Mouse (Mus musculus): ENCODE data around the gene Oxnad1. TPM values are rescaled to one million over a fixed set of nuclear protein-coding genes. Genes with fewer than 3 reads are reported as not detected.
A peak's percentile ranks its signal among the peaks of the same experiment; 100 is the strongest.
"Not testable (repeated sequence)": the region's sequence is repeated elsewhere in the genome, so short reads cannot be mapped to it uniquely, and the experiment has no call there.

The Oxnad1 gene
- total RNA-seq, 2 experiments from 2014 or later, result 0.58 to 6.8 TPM

DNA sequence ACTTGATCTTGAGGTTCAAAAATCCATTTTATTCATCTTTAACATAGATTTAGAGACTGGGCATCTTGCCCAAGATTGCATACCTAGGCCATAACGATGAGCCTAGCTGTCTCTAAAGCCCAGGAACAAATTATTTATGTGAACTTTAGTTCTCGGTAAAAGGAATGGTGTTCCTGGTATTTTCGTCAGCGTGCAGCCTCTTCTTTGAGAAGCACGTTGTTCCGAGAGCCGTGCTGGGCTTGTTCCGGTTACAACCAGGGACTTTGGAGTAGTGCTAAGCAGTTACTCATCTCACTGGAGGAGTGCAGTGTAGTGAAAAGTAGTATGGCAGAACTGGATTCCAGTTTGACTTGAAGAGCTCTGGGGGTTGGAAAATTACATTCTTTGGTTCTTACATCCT lies 1.1 kb downstream of the Oxnad1 start:
- peak; percentile 18; the same call in 1 of the 2 replicates for ATAC-seq (replicated peaks; ENCODE audit: low FRiP score, poor library complexity, severe bottlenecking)

DNA sequence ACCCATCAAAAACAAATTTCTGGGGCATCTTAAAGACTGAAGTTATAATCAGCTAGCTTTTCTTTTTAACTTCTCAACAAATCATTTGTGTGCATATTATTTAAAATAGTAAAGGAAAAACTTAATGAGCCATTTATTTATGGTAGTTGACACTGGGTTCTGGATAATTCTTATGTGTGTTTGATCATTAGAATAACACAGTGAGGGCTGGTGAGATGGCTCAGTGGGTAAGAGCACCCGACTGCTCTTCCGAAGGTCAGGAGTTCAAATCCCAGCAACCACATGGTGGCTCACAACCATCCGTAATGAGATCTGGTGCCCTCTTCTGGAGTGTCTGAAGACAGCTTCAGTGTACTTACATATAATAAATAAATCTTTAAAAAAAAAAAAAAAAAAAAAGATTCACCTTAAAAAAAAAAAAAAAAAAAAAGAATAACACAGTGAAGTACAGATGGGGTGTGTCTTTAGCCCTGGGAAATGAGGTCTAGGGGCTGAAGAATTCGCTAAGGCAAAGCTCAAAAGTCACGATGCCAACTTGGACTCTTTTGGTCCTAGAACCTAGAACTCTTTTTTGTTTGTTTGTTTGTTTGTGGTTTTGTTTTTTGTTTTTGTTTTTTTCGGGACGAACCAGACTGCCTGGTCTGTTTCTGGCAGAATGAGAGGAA lies 2.5 kb downstream of the Oxnad1 start:
- not testable (repeated sequence) for ATAC-seq (replicated peaks; ENCODE audit: low FRiP score, poor library complexity, severe bottlenecking)

DNA sequence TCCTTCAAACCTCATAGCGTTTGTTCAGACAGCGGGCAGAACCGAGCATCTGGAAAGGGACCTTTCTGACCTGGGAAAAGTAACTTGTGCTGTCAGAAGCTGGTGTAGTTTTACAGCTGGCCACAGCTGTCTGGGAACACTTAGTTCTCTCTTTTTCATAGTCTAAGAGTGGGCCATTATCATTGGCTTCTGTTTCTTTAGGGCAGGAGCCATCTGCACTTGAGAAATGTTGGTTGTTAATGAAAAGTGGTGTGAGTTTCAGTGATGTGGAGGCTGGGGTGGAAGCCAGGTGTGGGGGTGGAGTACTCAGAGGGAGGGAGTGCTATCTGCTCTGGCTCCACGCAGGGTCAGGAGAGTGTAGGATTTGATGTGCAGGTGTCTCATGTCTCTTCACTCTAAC lies 6.0 kb downstream of the Oxnad1 start:
- ATAC-seq (replicated peaks; ENCODE audit: low FRiP score, poor library complexity, severe bottlenecking), result no peak

DNA sequence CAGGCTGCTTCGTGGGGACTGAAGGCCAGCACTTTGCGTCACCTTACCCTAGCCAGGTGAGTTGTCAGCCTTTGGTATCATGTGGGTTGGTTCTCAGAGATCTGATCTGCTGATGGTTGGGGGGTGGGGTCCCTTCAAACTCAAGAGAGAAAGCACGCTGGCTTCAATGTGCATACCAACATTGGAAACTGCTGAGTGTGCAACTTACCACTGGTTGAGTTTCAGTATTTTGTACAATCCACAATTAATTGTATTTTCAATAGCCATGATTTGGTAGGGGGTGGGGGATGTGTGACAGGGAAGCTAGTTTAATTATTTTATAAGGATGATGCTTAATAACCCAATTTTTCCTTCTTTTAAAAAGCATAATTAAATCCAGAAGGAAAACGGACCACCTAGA lies 6.5 kb downstream of the Oxnad1 start:
- ATAC-seq (replicated peaks; ENCODE audit: low FRiP score, poor library complexity, severe bottlenecking), result no peak

DNA sequence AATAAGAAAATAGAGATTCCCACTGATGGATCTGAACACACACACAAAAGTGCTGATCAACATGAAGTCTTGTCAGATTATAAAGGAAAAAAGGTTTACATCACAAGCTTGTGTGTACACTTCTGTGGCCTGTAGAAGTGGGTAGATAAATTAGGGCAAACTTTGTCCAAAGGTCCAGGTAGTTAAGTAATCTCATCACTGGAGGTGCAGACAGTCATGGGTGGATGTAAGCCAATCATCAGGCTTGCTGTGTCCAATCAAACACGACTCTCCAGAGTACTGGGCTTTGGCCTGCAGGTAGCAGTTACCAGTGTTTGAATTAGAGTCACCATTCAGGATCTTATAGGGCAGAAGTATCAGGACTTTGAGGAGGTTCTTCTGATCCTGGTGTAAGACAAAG lies 7.8 kb downstream of the Oxnad1 start:
- no peak for ATAC-seq (replicated peaks; ENCODE audit: low FRiP score, poor library complexity, severe bottlenecking)

DNA sequence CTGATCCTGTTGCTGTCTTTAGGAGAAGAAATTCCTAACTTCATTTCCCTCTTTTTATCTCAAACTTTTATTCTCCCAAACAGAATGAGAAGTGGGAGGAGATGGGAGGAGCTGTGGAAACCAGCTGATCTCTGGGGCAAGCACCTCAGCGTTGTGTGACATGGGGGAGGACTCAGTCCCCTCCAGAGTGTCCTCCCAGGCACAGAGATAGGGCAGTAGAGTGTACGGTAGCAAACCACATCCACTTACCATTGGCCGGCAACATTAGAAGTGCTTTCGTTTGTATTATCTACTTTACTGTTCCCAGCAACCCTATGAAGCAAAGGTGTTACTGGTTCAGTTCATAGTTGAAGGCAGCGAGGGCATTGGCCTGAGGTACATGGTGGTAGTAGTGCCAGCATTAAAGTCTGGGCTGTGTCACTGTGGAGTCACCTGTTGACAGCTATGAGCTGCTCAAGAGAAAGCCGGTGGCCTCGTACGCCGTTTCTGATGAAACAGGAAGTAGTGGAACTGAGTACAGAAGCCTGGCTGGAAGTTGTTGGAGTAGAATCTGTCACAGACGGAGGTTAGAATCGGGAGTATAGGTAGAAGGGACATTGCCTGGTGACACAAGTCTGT lies 8.4 kb downstream of the Oxnad1 start:
- ATAC-seq (replicated peaks; ENCODE audit: low FRiP score, poor library complexity, severe bottlenecking), result no peak

DNA sequence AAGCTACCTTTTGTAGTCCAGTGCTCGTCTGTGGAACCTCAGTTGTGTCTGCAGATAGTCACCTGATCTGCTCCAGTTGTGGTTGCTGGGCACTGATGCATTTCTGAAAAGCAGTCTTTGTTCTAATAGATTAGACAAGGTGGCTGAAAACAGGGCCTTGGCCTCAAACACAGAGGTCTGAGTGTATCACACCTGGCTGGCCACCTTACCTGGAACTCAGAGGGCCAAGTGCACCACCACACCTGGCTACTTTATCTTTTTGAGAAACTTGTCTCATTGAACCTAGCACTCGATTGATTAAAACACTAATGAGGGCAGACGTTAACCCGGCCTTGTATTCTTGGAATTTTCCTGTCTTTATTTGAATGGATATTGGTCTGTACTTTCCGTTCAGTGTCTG lies 10.5 kb downstream of the Oxnad1 start:
- ATAC-seq (replicated peaks; ENCODE audit: low FRiP score, poor library complexity, severe bottlenecking), result no peak

DNA sequence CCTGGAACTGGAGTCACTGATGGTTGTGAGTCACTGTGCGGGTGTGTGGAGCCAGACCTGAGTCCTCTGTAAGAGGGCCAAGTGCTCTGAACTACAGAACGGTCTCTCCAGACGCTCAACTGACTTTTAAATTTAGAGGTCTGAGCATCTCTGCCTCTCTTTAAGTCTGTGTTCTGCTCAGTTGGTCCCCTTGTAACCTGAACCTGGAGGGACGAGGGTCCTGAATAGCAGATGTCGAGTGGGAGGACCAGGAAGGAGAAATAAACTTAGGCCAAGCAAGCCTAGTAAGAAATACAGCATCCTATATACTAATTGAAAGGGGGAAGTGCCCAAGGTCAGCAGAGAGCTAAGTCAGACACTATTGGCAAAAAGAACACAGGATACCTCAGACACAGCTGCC lies 11.6 kb downstream of the Oxnad1 start:
- no peak for ATAC-seq (replicated peaks; ENCODE audit: low FRiP score, poor library complexity, severe bottlenecking)

DNA sequence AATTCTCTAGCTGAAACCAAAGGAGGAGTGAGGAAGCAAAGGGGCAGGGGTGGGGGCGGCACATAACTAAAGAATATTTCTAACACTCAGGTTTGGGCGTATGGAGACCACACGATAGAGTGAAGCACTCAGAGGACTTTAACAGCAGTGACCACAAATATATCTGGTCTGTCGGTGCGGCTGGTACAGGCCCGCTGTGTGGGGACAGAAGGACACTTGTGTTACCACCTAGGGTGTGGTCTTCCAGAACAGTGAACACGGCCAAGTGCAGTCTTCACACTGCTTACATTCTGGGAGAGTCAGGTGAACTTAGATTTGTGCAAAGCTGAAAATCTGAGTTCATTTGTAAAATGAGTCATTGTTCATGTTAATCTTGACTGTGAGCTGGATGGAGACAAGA lies 12.5 kb downstream of the Oxnad1 start:
- no peak for ATAC-seq (replicated peaks; ENCODE audit: low FRiP score, poor library complexity, severe bottlenecking)

DNA sequence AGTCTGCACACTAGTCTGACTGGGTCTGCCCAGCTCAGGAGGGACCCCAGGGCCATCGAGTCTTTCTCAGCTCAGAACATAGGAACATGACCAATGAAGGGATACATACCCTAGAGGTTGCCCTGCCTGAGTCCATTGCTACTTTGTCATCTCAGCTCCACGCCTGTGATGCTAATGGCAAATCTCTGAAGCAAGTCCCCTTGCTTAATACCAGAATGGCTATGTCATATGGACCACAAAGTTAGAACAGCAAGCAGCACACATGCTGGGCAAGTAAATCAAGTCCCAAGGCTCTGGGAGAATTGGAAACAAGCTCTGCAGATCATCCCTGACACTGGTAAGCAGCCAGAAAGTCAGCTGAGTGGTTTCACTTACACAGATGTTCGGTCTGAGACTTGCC lies 13.8 kb downstream of the Oxnad1 start:
- no peak for ATAC-seq (replicated peaks; ENCODE audit: low FRiP score, poor library complexity, severe bottlenecking)

DNA sequence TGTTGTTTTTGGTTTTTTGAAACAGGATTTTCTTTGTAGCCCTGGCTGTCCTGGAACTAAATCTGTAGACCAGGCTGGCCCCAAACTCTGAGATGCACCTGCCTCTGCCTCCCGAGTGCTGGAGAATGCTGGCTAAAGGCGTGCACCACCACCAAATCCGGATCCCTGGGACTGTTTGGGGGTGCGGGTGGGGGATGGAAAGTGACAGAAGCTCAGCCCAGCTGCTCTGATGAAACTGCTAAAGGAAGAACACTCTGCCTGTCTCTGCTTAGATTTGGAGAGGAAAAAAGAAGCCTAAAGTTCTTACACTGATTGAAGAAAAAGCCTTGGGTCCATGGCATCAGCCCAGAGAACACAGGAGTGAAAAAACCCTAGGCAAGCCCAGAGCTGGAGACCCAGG lies 18.4 kb downstream of the Oxnad1 start:
- ATAC-seq (replicated peaks; ENCODE audit: low FRiP score, poor library complexity, severe bottlenecking), result no peak

DNA sequence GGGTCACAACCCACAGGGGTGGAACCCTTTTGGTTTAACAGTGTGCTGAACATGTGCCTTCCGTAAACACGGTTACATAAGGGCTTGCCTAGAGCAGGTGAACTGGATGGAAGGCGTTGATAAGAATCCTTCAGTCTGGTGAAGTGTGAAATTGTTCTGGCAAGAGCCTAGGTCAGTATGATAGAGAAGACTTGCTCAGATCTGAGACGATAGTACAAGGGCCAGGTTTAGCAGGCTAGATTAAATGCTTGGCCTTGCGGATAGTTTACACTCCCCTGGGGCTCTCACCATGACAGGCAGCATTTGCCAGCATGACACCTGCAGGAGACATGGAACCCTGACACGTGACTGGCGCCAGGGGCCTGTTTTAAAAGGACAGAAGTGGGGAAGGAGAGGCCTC lies 20.5 kb downstream of the Oxnad1 start:
- no peak for ATAC-seq (replicated peaks; ENCODE audit: low FRiP score, poor library complexity, severe bottlenecking)

DNA sequence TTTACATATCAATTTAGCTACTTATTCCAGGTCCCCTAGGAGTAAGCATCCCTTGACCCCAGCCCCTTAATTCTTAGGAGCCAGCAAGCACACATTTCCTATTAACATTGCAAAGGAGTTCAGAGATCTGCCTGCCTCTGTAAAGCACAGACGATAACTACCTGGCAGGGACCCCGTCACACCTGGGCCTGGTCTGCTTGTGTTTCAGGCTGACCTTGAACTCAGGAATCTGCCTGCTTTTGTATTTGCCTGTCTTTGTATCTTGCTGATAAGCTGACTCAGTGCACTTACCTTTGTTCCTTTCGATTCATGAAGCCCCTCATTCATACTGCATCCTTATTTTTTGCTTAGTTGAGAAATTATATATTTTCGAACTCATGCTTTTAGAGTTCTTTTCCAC lies 21.7 kb downstream of the Oxnad1 start:
- ATAC-seq (replicated peaks; ENCODE audit: low FRiP score, poor library complexity, severe bottlenecking), result no peak

DNA sequence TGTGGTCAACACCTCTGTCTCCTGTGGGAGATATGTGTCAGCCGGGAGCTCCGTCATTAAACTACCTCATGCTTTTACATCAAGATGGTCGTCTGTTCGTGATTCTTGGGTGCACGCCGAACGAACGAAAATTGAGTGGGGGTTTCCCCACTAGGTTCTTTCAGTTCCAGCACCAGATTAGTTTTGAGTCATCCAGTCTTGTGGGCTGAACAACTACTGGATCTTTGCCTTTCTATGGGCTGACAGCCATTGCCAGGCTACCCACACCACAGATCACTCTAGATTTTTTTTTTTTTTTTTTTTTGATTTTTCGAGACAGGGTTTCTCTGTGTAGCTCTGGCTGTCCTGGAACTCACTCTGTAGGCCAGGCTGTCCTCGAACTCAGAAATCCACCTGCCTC lies 26.9 kb downstream of the Oxnad1 start:
- ATAC-seq (replicated peaks; ENCODE audit: low FRiP score, poor library complexity, severe bottlenecking), result not testable (repeated sequence)

DNA sequence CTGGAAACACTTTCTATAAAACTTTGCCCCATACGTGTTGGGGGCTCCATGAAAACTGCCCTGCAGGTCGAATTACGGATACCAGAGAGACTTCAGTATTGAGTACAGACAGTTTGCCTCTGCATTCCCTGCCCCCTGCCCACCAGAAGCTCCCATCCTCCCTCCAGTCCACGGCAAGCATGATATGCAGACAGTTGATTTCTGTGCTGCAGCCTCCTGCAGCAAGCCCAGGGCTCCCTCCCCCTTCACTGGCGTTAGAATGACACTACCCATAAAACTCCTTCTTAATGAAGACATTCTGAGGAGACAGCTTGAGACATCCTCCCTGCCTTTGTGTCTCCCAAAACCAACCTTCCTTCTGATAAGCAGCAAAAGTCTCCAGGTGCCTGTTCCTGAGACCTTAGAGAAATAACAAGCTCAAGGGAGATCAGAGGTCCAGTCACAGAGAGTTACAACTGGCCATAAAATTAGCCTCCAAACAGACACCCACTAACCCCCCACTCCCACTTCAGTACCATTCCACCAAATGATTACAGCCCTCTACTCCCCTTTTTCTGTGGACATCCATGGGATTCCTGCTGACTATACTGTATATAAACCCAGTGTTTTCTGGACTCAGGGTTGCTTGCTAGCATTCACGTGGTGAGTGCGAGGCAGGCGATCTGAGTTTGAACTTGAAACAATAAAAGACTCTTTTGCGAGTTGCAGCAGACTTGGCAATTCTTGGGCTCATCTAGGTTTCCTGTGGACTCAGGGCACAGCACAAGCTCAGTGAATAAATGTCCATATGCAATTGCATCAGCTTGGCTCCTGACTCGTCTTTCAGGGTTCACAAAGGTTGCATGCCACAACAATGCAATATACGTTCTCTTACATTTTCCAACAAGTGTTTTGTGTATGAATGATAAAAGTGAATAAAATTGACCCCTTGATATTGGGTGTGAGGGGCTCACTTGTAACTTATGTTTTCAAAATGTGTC lies 36.1 kb downstream of the Oxnad1 start:
- peak; percentile 23; the same call in 1 of the 2 replicates for ATAC-seq (replicated peaks; ENCODE audit: low FRiP score, poor library complexity, severe bottlenecking)

DNA sequence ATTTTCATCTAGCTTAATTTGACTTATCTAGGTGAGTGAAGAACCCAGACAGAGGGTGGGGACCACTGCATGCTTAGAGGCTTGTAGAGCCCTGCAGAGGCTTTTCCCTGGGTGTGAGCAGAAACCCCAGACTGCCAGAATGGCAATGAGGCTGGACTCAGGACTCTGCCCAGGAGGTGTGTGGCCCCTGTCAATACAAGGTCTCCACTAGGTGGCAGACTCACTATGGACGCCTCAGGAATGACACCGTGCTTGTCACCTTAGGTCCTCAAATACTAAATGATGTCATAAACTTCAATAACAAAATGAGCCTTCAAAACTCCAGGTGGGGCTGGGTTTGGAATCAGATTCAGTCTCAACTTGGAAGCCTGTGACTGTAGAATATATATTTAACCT lies 36.7 kb downstream of the Oxnad1 start:
- ATAC-seq (replicated peaks; ENCODE audit: low FRiP score, poor library complexity, severe bottlenecking), result peak; percentile 100

DNA sequence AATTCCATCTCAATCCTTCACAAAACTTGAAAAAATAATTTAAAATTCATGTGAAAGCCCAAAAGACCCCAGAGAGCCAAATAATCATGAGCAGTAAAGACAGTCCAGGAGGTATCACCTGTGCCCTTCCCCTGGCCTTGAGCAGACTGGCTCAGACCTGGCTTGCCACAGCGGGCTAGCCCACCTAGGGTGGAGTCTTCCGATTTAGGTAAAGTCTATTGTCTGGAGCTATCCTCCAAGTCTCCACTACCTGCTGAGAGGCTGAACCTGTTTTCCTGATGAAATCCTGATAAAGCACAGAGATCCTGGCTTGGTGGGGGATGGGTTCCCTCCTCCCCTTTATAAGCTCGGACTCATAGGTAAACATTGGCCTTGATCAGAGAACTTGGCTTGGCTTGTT lies 39.1 kb downstream of the Oxnad1 start:
- no peak for ATAC-seq (replicated peaks; ENCODE audit: low FRiP score, poor library complexity, severe bottlenecking)

DNA sequence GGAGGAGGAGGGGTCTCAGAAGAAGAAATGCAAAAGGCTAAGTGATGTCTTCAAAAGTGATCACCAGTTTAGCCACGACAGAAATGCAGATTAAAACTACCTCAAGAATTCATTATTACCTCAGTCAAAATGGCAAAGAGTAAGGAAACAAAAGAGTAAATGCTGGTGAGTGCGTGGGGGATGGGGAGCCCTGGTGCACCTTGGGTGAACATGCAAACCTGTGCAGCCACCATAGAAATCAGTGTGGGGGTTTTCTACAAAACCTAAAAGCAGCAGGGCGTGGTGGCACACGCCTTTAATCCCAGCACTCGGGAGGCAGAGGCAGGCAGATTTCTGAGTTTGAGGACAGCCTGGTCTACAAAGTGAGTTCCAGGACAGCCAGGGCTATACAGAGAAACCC lies 40.1 kb downstream of the Oxnad1 start:
- not testable (repeated sequence) for ATAC-seq (replicated peaks; ENCODE audit: low FRiP score, poor library complexity, severe bottlenecking)

DNA sequence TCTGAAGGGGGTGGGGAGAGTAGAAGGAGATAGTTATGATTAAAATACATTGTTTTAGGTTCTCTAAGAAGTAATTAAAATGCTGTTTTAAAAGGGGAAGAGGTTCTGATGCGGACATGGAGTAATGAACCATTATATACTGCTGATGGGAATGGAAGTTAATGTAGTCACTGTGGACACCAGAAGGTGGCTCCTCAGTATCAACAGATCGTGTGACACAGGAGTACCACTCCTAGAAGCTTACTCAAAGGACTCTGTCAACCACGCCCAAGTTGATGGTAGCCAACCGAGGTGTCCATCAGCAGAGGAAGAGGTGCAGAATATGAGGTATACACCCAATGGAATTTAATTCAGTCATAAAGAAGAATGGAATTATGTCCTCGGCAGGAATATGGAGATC lies 43.2 kb downstream of the Oxnad1 start:
- ATAC-seq (replicated peaks; ENCODE audit: low FRiP score, poor library complexity, severe bottlenecking), result 0 out of 2 replicates have a peak, but pooled peaks have one; percentile 53

DNA sequence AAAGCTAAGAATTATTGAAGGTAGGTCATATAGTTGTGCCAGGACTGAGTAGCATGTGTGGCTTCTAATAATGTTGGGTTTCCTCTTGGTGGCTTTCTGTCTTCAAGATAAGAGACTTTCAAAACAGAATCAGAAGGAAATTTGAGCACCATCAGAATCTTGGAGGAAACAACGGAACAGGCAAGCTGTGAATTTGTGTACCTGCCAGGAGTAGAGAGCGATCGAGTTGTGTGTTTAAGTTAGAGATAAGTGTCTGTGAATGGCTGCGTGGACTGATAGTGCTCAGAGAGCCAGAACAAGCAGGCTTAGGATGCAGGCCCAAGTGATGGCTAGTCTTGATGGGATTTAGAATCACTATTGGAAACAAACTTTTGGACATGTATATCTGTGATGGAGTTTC lies 46.7 kb downstream of the Oxnad1 start:
- peak; percentile 71 for ATAC-seq (replicated peaks; ENCODE audit: low FRiP score, poor library complexity, severe bottlenecking)

DNA sequence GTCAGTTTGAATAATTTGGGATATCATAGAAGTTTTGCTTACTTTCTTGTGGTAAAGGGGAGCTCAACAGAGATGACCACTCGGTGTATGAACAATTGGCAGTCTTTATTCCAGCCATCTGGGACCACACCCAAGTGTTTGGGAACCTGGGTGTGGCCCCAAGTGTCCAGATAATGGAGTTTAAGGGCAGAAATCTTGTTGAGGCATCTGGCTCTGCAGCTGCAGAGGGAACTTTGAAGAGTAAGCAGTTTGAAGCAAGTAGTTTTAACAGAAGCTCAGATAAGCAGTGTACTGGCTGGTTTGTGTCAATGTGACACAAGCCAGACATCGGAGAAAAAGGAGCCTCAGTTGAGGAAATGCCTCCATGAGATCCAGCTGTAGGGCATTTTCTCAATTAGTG lies 49.1 kb downstream of the Oxnad1 start:
- peak; percentile 44 for ATAC-seq (replicated peaks; ENCODE audit: low FRiP score, poor library complexity, severe bottlenecking)

Measured in erythroblast, adult 5-6 weeks (primary cell).